Mouse (Mus musculus) liver, embryonic 16.5 days (tissue): ENCODE results near the gene Axl. TPM values are rescaled to one million over a fixed set of nuclear protein-coding genes. Genes with fewer than 3 reads are reported as not detected.
"Not testable (repeated sequence)": the region's sequence is repeated elsewhere in the genome, so short reads cannot be mapped to it uniquely, and the experiment has no call there.

Source experiments
- ATAC-seq: fragments of 200-750 bp; cut with Nextera tagmentation; 2 replicates; pipeline ENCODE4 v1.8.0; 2017; ENCODE audit warnings: low read depth, mild to moderate bottlenecking, moderate number of reproducible peaks, moderate library complexity
- H3K27ac ChIP-seq: fragments of 300-500 bp; sonication (generic); 2 replicates; pipeline ENCODE4 v1.5.1; 2014; ENCODE audit warnings: mild to moderate bottlenecking, low read length
- H3K27me3 ChIP-seq: fragments of 300-500 bp; sonication (generic); 2 replicates; pipeline ENCODE4 v1.6.1; 2014; ENCODE audit warnings: low read depth, low read length, mixed read lengths; ENCODE audit not compliant: control insufficient read depth, insufficient read depth
- H3K36me3 ChIP-seq: fragments of 300-500 bp; sonication (generic); 2 replicates; pipeline ENCODE4 v1.6.1; 2014; ENCODE audit warnings: mild to moderate bottlenecking; ENCODE audit not compliant: control insufficient read depth, insufficient read depth
- H3K4me1 ChIP-seq: fragments of 300-500 bp; sonication (generic); 2 replicates; pipeline ENCODE4 v1.6.1; 2014; ENCODE audit warnings: low read depth, low read length, mixed read lengths; ENCODE audit not compliant: control insufficient read depth
- H3K4me2 ChIP-seq: fragments of 300-500 bp; sonication (generic); 2 replicates; pipeline ENCODE4 v1.6.1; 2014; ENCODE audit warnings: low read depth, low read length, mixed read lengths
- H3K4me3 ChIP-seq: fragments of 300-500 bp; sonication (generic); 2 replicates; pipeline ENCODE4 v1.5.1; 2014; ENCODE audit warnings: low read depth, mild to moderate bottlenecking, low read length
- H3K9ac ChIP-seq: fragments of 300-500 bp; sonication (generic); 2 replicates; pipeline ENCODE4 v1.6.1; 2014; ENCODE audit warnings: low read depth, low read length
- H3K9me3 ChIP-seq: fragments of 300-500 bp; sonication (generic); replicated peaks from 2 replicates; pipeline ENCODE4 v1.6.1; 2016; ENCODE audit warnings: low read length; ENCODE audit not compliant: control insufficient read depth
- WGBS: fragments of 180-500 bp; shearing (Covaris S2); extraction: QIAGEN DNeasy Blood & Tissue Kit; methylation state at CpG from one replicate; pipeline ENCODE4 v1.1.7; 2014; ENCODE audit not compliant: insufficient replicate concordance; 5-methylcytosine and 5-hydroxymethylcytosine counted together
- polyA plus RNA-seq: library from polyadenylated mRNA; unstranded; fragments of >200 nt; fragmentation: Nextera tagmentation; extraction: Ambion mirVana; gene quantifications from 2 replicates; pipeline ENCODE4 v1.2.1, GENCODE M21; 2015

Axl gene
- polyA plus RNA-seq, 1 experiment from 2014 or later: 24.9 TPM

DNA sequence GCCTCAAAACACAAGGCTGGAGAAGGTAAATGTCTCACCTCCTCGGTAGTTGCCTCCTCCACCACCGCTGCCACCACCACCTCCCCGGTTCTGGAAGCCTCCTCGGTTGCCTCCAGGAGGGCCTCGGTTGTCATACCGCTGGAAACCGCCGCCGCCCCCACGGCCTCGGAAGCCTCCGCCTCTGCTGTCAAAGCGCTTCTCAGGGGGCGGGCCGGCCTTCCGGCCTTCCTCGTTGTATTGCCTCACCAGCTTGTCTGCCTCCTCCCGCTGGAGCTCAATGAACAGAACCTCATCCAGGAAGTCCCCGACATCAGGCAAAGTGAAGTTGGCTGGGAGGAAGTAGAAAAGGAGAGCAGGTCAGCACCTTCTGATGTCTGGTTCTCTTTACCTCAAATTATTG lies 62.6 kb downstream of the Axl start:
- H3K9ac ChIP-seq: no peak overlapping the region
- 69% methylated on average over 19 of the region's 19 CpGs for WGBS
- no peaks in the 10 kb centered on the region for H3K9me3 ChIP-seq
- no peak overlapping the region for H3K4me2 ChIP-seq
- H3K27me3 ChIP-seq: no peaks in the 10 kb centered on the region
- peaks cover 86% of the 10 kb centered on the region for H3K36me3 ChIP-seq
- H3K4me1 ChIP-seq: peaks cover 11% of the 10 kb centered on the region
- H3K4me3 ChIP-seq: no peak overlapping the region
- H3K27ac ChIP-seq: no peak overlapping the region
- ATAC-seq: no peak

DNA sequence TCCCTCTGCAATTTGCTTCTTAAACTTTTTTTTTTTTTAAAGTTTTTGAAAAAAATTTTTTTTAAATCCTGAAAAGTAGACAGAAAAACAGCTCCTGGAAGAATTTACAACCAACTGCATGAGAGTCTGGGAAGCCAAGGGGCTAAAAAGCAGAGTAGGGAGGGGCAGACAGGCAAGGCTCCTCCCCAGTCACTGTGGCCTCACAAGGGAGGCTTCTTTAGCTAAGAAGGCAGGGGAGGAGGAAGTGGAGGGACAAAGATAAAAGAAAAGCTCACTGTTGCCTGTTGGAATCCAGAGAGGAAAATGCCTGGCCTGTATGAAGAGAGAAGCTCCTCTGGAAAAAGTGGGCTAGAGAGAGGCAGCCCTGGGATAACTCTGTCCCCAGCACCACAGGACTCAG lies 66.7 kb downstream of the Axl start:
- H3K4me2 ChIP-seq, H3K4me3 ChIP-seq, H3K27ac ChIP-seq, H3K9me3 ChIP-seq, ATAC-seq, H3K27me3 ChIP-seq, H3K9ac ChIP-seq: not testable (repeated sequence)
- Histone ChIP-seq H3K4me1 (peaks cover 33% of the 10 kb centered on the region), H3K36me3 (peaks cover 53% of the 10 kb centered on the region)

GRCm38 (mm10) chr7:25720760-25721159 lies 67.7 kb downstream of the Axl start:
- no peak for ATAC-seq
- no peaks in the 10 kb centered on the region for H3K9me3 ChIP-seq
- no peak overlapping the region for H3K9ac ChIP-seq
- peaks cover 33% of the 10 kb centered on the region for H3K4me1 ChIP-seq
- H3K4me2 ChIP-seq: no peak overlapping the region
- H3K4me3 ChIP-seq: no peak overlapping the region
- peaks cover 45% of the 10 kb centered on the region for H3K36me3 ChIP-seq
- 79% methylated on average over 5 of the region's 5 CpGs for WGBS
- H3K27ac ChIP-seq: no peak overlapping the region
- H3K27me3 ChIP-seq: no peaks in the 10 kb centered on the region

- H3K4me1 ChIP-seq: peaks cover 33% of the 10 kb centered on the region
- H3K4me2 ChIP-seq: peak overlapping the region; percentile 87; the same call in 1 of the 2 replicates
- H3K9ac ChIP-seq: no peak overlapping the region; the same call in 1 of the 2 replicates
- H3K27ac ChIP-seq: peak overlapping the region; percentile 91
- 45% methylated on average over 10 of the region's 10 CpGs for WGBS
- no peaks in the 10 kb centered on the region for H3K27me3 ChIP-seq
- no peaks in the 10 kb centered on the region for H3K9me3 ChIP-seq
- H3K4me3 ChIP-seq: no peak overlapping the region
- peaks cover 45% of the 10 kb centered on the region for H3K36me3 ChIP-seq
- ATAC-seq: no peak
Measured at GRCm38 (mm10) chr7:25719761-25720610, 68.5 kb downstream of the Axl start.

DNA sequence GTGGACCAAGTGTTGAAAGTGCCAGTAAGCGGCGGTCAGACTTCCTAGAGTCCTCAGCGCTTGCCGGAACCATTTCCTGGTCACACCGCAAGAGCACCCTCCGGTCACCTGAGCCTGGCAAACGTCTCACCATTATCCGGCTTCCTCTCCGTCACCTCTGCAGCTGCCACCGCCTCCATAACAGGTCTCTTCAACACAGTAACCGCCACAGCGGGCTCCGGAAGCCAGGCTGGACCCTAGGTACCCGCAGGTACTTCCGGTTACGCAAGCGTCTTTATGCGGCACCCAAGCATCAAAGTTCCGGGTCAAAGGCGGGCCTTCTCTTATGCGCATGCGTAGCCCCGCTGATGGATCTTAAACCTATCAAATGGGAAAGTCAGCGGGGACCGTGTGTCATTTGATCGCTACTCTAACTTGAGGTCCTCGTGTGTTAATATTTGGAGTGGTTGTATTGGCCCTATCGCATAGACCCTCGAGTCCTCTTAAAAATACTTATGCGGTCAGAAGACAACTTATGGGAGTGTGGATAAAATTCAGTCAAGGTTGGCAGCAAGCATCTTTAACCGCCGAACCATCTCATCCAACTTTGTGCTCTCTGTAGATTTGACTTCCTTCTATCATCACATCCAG lies 69.6 kb downstream of the Axl start, which contains the start of gene Ccdc97:
TSS of gene Ccdc97 (minus strand) at position 301 of the 630 bp plus-strand sequence.
- 3% methylated on average over 32 of the region's 32 CpGs for WGBS
- ATAC-seq: peak; percentile 83
- peaks cover 33% of the 10 kb centered on the region for H3K4me1 ChIP-seq
- peak within 1 kb of the TSS; percentile 90 for H3K4me3 ChIP-seq
- peaks cover 45% of the 10 kb centered on the region for H3K36me3 ChIP-seq
- H3K9ac ChIP-seq: peak within 1 kb of the TSS; percentile 90
- peak within 1 kb of the TSS; percentile 87 for H3K4me2 ChIP-seq
- no peaks in the 10 kb centered on the region for H3K9me3 ChIP-seq
- peak within 1 kb of the TSS; percentile 91 for H3K27ac ChIP-seq
- no peaks in the 10 kb centered on the region for H3K27me3 ChIP-seq

GRCm38 (mm10) chr7:25717478-25717877 lies 71.0 kb downstream of the Axl start:
- H3K27me3 ChIP-seq: no peaks in the 10 kb centered on the region
- H3K4me2 ChIP-seq: peak overlapping the region; percentile 87
- no peaks in the 10 kb centered on the region for H3K9me3 ChIP-seq
- ATAC-seq: no peak
- peaks cover 28% of the 10 kb centered on the region for H3K4me1 ChIP-seq
- H3K9ac ChIP-seq: no peak overlapping the region; the same call in 1 of the 2 replicates
- H3K36me3 ChIP-seq: peaks cover 34% of the 10 kb centered on the region
- H3K4me3 ChIP-seq: no peak overlapping the region; the same call in 1 of the 2 replicates
- 73% methylated on average over 3 of the region's 3 CpGs for WGBS
- no peak overlapping the region for H3K27ac ChIP-seq

GRCm38 (mm10) chr7:25715731-25716271 lies 72.7 kb downstream of the Axl start:
- Histone ChIP-seq H3K4me2 (no peak overlapping the region), H3K27ac (no peak overlapping the region), H3K27me3 (no peaks in the 10 kb centered on the region), H3K4me1 (peaks cover 29% of the 10 kb centered on the region), H3K4me3 (no peak overlapping the region), H3K9ac (no peak overlapping the region), H3K9me3 (no peaks in the 10 kb centered on the region), H3K36me3 (peaks cover 26% of the 10 kb centered on the region)
- WGBS: 90% methylated on average over 22 of the region's 22 CpGs
- no peak for ATAC-seq

- Histone ChIP-seq H3K27me3 (no peaks in the 10 kb centered on the region), H3K4me3 (no peak overlapping the region), H3K4me2 (no peak overlapping the region), H3K9me3 (no peaks in the 10 kb centered on the region), H3K9ac (no peak overlapping the region), H3K36me3 (peaks cover 23% of the 10 kb centered on the region), H3K4me1 (peaks cover 33% of the 10 kb centered on the region), H3K27ac (no peak overlapping the region)
- 84% methylated on average over 8 of the region's 8 CpGs for whole genome bisulfite sequencing
- ATAC-seq: no peak
Measured at GRCm38 (mm10) chr7:25714581-25714980, 73.9 kb downstream of the Axl start.

GRCm38 (mm10) chr7:25712801-25713200 lies 75.7 kb downstream of the Axl start:
- H3K9ac ChIP-seq: no peak overlapping the region
- H3K4me1 ChIP-seq: peaks cover 24% of the 10 kb centered on the region
- H3K36me3 ChIP-seq: peaks cover 23% of the 10 kb centered on the region
- no peak overlapping the region for H3K27ac ChIP-seq
- ATAC-seq: no peak
- 80% methylated on average over 9 of the region's 9 CpGs for WGBS
- H3K9me3 ChIP-seq: no peaks in the 10 kb centered on the region
- H3K4me2 ChIP-seq: no peak overlapping the region
- H3K27me3 ChIP-seq: no peaks in the 10 kb centered on the region
- H3K4me3 ChIP-seq: no peak overlapping the region
